Comparison of ENCODE assay signal across 9 mouse cellular contexts in genomic region chr5:121834241-121834606, GRCm38 (mm10). TPM values are rescaled to one million over a fixed set of nuclear protein-coding genes. Genes with fewer than 3 reads are reported as not detected.
DNase-seq lines count a peak whose midpoint lies in the region; ATAC-seq and TF ChIP-seq lines count a peak whose summit lies in the region.
"Had no signal": no experiment of that assay in that cellular context is flagged by ENCODE, and none has a peak within 500 bp of the region (broad histone marks: within the 10 kb centered on the region; RNA-seq: fewer than 3 reads in every experiment).

No protein-coding gene starts in this region.

- H3K9ac ChIP-seq in hindbrain, embryonic 13.5 days, result peak overlapping the region; percentile 46; the same call in 1 of the 2 replicates
- H3K9ac ChIP-seq: embryonic facial prominence, embryonic 12.5 days had no signal

- peak overlapping the region; percentile 92 for H3K4me2 ChIP-seq in hindbrain, embryonic 13.5 days

- no peaks in the 10 kb centered on the region for H3K36me3 ChIP-seq in hindbrain, embryonic 13.5 days
- no peaks in the 10 kb centered on the region; the same call in 1 of the 2 replicates for H3K36me3 ChIP-seq in macrophage (ENCODE audit: inconsistent target)
- H3K36me3 ChIP-seq: embryonic facial prominence, embryonic 12.5 days had no signal

- no peaks in the 10 kb centered on the region for H3K9me3 ChIP-seq in hindbrain, embryonic 13.5 days
- H3K9me3 ChIP-seq: embryonic facial prominence, embryonic 12.5 days had no signal

- intact Hi-C loops in left cerebral cortex, adult 2 months (cut with DNase I), result no loop called here

- peak overlapping the region; percentile 16; the same call in 1 of the 2 replicates for H3K27ac ChIP-seq in left cerebral cortex, adult 2 months
- no peak overlapping the region for H3K27ac ChIP-seq in hindbrain, embryonic 13.5 days
- H3K27ac ChIP-seq in macrophage, result peak overlapping the region; percentile 99
- H3K27ac ChIP-seq: embryonic facial prominence, embryonic 12.5 days had no signal

- H3K4me3 ChIP-seq in left cerebral cortex, adult 2 months, result peak overlapping the region; percentile 28
- 0 out of 2 replicates have a peak overlapping the region, but pooled peaks have one; percentile 0 for H3K4me3 ChIP-seq in hindbrain, embryonic 13.5 days
- H3K4me3 ChIP-seq in macrophage (ENCODE audit: inconsistent target), result peak overlapping the region; percentile 97

- DNase-seq in cerebellum, adult 11-12 months, result peak; percentile 74
- no peak for DNase-seq in cerebellum, postnatal 25 days
- DNase-seq in left cerebral cortex, adult 2 months (ENCODE audit: extremely low spot score in 1 of 2, low spot score in 2 of 2), result no peak
- DNase-seq in left cerebral cortex, adult 9 months (ENCODE audit: low spot score in 2 of 2), result no peak
- DNase-seq in urinary bladder, adult 18-20 months (ENCODE audit: low spot score in 2 of 2), result no peak
- DNase-seq in adrenal gland, postnatal 25 days, result no peak

- 80% methylated on average over 7 of the region's 7 CpGs for WGBS in hindbrain, embryonic 13.5 days
- WGBS in macrophage (ENCODE audit: missing documents), result 4% methylated on average over 7 of the region's 7 CpGs

- H3K27me3 ChIP-seq in hindbrain, embryonic 13.5 days, result peaks cover 67% of the 10 kb centered on the region

- no peak for TF ChIP-seq CTCF in left cerebral cortex, adult 2 months (IDR thresholded peaks at IDR 0.05)

- H3K4me1 ChIP-seq in hindbrain, embryonic 13.5 days (replicated peaks), result peaks cover 69% of the 10 kb centered on the region

- H3K79me2 ChIP-seq in macrophage (ENCODE audit: inconsistent target), result peaks cover 67% of the 10 kb centered on the region

- no peak for ATAC-seq in hindbrain, embryonic 13.5 days (ENCODE audit: low FRiP score)

RNA-seq across cellular contexts. Expression of gene Sh2b3, which starts 3.2 kb away (rescaled TPM):
- total RNA-seq in left cerebral cortex, adult 2 months (2021), result 10 to 100 TPM; 21.2 to 27.5 TPM
- 6.4 and 6.5 TPM in 2 replicates for polyA plus RNA-seq in hindbrain, embryonic 13.5 days (2015; fragmentation: Nextera tagmentation; extraction: Ambion mirVana)
- 100 to 1,000 TPM in 1 of 26 experiments, 10 to 100 TPM in 25; 32.2 to 111 (median 70.7) TPM for total RNA-seq in macrophage (2018; cell fraction: chromatin; rRNA removed)
- total RNA-seq in macrophage (2018; cell fraction: cytosol; rRNA removed), result 10 to 100 TPM; 29.7 to 65.3 (median 45.4) TPM
- total RNA-seq in macrophage (2018; cell fraction: nucleus; rRNA removed), result 100 to 1,000 TPM in 4 of 26 experiments, 10 to 100 TPM in 22; 39.5 to 128 (median 64.9) TPM
- polyA plus RNA-seq in macrophage (2018), result 36.0 to 49.5 TPM (median 47.2 TPM) in 3 replicates
- 36.4 and 46.0 TPM in 2 replicates for total RNA-seq in adrenal gland, postnatal 25 days (2021)

RNA-seq across cellular contexts. Expression of gene Pheta1, which starts 14.6 kb away (rescaled TPM):
- total RNA-seq in left cerebral cortex, adult 2 months (2021), result 10 to 100 TPM in 1 of 2 experiments, 1 to 10 TPM in 1; 8.9 to 10.5 TPM
- polyA plus RNA-seq in hindbrain, embryonic 13.5 days (2015; fragmentation: Nextera tagmentation; extraction: Ambion mirVana), result 45.5 and 47.4 TPM in 2 replicates
- 10 to 100 TPM in 6 of 26 experiments, 1 to 10 TPM in 20; 2.0 to 20.7 (median 7.2) TPM for total RNA-seq in macrophage (2018; cell fraction: chromatin; rRNA removed)
- total RNA-seq in macrophage (2018; cell fraction: cytosol; rRNA removed), result 1 to 10 TPM; 1.7 to 6.5 (median 3.9) TPM
- total RNA-seq in macrophage (2018; cell fraction: nucleus; rRNA removed), result 10 to 100 TPM in 4 of 26 experiments, 1 to 10 TPM in 22; 2.3 to 11.9 (median 6.9) TPM
- polyA plus RNA-seq in macrophage (2018), result 0.86 to 5.2 TPM (median 3.8 TPM) in 3 replicates
- total RNA-seq in adrenal gland, postnatal 25 days (2021), result 6.2 and 8.8 TPM in 2 replicates

Comparison
In these comparisons a context has a peak if more than half of its experiments do, and no peak if none do; other contexts are left out.
1. H3K4me3 ChIP-seq: peak in every context shown above with its lines; median percentile 97 in macrophage; 28 in left cerebral cortex, adult 2 months; 0 in hindbrain, embryonic 13.5 days.